Mouse (Mus musculus) G1E (cell line): Measurements from ENCODE around the gene Cyp4f17.

ENCODE experiments used
- CTCF ChIP-seq: IDR thresholded peaks from 2 replicates; pipeline ENCODE4 v1.5.1; 2012; ENCODE audit warnings: low read depth, low read length, inconsistent platforms, mixed read lengths
- GATA2 ChIP-seq: IDR thresholded peaks from 2 replicates; pipeline ENCODE4 v1.6.1; 2012; ENCODE audit warnings: low read depth, low read length, inconsistent platforms, borderline replicate concordance
- TAL1 ChIP-seq: conservative IDR thresholded peaks from 2 replicates; pipeline ENCODE4 v1.6.1; 2012; ENCODE audit warnings: low read depth, low read length, inconsistent platforms, mixed read lengths

GRCm38 (mm10) chr17:32528408-32529337 is 22.8 kb downstream of the Cyp4f17 start:
- TF ChIP-seq CTCF (0 out of 2 replicates have a peak, but pooled peaks have one; percentile 19), GATA2 (no peak), TAL1 (no peak)
